Mouse (Mus musculus): ENCODE data around the gene Rpl26.
"Not testable (repeated sequence)": the region's sequence is repeated elsewhere in the genome, so short reads cannot be mapped to it uniquely, and the experiment has no call there.

Rpl26 gene

DNA sequence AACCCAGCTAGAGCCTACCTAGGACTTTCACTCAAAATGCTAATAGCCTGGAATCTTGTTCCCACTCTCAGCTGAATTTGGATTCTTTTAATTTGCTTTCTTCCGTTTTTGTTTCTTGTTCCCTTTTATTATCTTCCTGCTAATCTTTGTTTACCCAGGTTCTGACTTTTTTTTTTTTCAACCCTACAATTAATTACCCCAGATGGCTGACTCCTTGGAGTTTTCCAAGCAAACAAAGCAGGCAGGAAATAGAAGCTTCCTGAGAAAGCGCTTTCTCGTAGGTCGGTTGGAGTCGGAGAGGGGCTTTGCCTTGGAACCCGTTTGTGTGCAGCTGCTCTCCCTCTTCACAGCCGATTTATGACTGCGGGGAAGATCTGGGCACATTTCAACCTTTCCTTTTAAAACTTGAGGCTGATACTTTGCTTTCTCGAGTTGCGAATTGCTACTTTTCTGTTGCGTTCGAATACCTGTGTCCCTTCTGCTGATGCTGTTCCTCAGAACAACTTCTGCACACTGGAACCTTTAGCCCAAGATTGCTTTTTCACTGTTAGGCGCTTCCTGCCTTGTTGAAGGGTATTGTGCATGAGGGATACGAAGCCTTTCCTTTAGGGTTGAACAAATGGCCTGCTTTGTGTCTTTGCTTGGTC, 10.3 kb downstream of the Rpl26 start:
- DNase-seq (ENCODE audit: low read depth in 1 of 2, low spot score in 2 of 2) = no peak

DNA sequence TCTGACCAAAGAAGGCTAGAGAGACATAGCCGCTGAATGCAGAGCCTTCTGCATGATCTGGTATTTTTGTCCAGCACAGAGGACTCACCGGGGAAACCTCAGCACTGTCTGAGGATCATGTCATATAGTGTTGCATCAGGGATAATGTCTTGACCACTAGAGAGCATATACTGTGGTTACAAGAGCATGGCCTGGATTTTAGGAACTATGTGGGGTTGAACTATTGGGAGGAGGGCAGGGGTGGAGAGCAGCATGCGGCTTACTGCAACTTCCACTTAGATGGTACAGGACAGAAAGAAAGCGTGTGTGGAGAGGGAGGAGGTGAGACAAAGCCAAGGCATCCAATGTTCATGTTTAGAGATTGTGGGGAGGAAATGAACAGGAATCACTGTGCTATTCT, 13.2 kb downstream of the Rpl26 start:
- DNase-seq (ENCODE audit: low read depth in 1 of 2, low spot score in 2 of 2) = no peak

DNA sequence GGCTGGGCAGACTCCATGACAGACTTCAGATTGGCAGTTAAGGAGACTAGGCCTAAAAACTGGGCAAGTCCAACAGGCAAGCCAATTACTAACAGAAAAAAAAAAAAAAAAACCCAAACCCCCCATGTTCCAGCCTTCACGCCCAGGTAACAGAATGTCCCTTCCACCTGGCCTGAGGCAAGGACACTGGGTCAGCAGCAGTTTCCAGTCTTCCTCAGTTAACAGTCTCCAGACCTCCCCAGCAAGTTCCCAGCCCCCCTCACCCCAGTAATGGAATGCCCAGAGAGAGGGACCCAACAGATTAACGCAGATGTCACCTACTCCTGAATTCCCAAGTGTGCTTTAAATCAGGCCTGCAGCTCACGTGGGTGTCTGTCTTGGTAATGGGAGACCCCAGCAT, 21.8 kb downstream of the Rpl26 start:
- no peak for DNase-seq (ENCODE audit: low read depth in 1 of 2, low spot score in 2 of 2)

DNA sequence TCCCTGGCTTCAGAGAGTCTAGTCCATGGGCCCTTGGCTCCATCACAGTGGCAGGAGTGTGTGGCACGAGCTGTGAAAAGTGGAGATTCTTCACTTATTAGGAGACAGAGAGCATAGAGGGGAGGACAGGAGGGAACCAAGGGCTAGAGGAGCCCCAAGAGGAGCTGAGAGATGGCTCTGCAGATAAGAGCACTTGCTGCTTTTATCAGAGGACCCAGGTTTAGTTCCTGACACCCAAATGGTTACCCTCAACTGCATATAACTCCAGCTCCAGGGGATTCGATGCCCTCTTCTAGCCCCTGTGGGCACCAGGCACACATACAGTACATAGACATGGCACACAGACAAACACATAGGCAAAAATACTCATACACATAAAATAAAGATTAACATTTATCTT, 23.4 kb downstream of the Rpl26 start:
- no peak for DNase-seq (ENCODE audit: low read depth in 1 of 2, low spot score in 2 of 2)

DNA sequence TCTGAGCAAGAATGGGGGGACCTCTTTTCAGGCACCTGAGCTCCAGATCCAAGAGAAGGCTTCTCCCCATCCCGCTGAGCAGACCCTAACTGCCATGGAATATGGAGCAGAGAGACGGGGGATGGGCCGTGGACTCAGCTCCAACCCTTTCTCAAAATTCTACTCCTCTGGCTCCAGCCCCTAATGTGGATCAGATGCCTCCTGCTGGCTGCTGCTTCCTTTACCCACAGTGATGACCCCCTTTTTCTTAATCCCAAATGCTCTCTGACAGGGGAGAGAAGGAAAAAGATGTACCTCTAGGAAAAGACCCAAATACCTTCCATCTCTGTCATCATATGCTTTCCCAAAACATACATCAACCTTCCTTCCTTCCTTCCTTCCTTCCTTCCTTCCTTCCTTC, 25.6 kb downstream of the Rpl26 start, which contains the start of gene Odf4:
Gene Odf4 (minus strand): TSS at position 101 of the 400 bp plus-strand sequence.
- DNase-seq (ENCODE audit: low read depth in 1 of 2, low spot score in 2 of 2) = no peak

DNA sequence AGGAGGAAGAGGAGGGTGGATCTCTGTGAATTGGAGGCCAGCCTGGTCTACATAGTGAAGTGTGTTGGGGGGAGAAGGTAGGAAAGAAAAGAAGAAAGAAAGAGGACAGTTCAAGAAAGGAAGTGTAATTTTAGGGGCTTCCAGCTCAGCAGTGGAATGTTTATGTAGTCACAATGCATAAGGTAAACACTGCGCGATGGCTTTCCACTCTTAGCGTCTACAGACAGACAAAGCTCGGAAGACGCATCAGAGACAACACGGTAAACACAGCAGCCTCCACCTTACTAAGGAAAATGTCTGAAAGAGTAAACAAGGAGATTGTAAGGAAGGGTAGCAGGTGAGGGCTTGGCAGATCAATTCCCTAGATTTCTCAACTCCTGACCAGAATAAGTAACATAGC, 28.6 kb downstream of the Rpl26 start:
- no peak for DNase-seq (ENCODE audit: low read depth in 1 of 2, low spot score in 2 of 2)

DNA sequence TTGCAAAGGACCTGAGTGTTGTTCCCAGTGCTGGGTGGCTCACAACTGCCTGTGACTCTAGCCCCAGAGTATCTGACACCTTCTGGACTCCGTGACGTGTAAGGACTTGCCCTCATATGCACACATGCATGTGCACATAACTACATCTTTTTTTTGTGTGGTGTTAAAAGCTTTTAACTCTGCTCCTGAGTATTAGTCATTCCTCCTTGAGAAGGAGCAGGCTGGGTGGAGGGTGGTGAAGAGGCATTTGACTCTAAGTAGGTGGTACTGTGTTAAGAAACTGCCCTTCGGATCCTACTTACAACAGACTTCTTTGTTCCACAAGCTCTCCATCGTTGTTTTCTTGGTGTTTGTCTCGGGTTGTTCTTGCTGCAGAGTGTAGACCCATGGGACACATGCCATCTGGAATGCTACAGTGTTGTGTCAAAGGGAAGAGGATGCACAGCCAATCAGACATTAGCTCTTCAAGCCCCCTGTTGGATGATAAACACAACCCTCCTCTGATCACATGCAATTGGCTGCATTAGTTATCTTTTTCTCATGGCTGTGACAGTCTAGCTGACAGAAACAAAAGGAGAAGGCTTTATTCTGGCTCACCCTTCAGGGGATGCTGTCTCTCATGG, 32.6 kb downstream of the Rpl26 start:
- no peak for DNase-seq (ENCODE audit: low read depth in 1 of 2, low spot score in 2 of 2)

DNA sequence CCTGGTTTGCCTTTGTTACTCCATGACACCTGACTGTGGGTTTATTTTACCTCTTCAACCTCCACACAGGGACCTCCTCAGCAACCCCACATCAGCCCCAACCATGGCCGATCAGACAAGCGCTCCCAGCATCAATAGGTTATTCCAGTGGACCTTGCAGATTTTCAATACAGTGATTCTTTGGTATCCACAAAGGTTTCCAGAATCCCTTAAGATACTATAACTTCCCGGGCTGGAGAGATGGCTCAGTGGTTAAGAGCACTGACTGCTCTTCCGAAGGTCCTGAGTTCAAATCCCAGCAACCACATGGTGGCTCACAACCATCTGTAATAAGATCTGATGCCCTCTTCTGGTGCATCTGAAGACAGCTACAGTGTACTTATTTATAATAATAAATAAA, 35.6 kb downstream of the Rpl26 start:
- DNase-seq (ENCODE audit: low read depth in 1 of 2, low spot score in 2 of 2) = not testable (repeated sequence)

DNA sequence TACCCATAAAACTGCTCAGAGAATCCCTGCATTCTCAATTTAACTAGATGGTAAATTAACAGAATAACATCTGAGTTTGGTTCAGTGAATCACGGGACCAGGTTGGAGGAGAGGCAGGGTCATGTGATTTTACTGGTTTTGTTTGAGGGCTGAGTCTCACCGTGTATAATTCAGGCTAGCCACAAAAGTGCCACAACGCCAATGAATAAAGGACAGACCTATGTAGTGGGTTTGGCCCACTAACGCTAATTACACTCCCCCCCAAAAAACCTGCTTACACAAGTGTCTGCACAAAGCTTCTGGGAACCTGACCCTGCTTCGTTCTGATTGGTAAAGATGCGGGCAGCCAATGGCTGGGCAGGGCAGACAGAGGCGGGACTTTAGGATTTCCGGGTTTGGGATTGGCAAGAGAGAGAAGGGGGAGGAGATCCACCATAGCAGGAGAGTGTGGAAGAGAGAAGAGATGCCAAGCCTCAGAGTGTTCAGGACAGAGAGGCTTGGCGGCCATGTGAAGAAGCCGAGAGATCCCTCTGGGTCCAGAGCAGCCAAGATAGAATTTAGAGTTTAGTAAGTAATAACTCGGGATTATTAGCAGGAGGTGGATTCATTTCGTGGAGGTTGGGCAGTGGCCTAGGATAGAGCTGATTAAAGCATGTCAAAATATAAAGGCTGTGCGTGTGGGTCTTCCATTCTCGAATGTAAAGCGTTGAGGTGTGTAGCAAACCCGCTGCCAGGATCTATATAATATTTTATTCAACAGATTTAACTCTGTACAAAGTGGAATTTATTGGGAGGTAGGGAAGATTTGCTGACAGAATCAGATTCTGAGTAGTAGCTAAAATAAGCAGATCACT, 38.3 kb downstream of the Rpl26 start:
- peak; percentile 50 to 69 for DNase-seq (ENCODE audit: low read depth in 1 of 2, low spot score in 2 of 2)

DNA sequence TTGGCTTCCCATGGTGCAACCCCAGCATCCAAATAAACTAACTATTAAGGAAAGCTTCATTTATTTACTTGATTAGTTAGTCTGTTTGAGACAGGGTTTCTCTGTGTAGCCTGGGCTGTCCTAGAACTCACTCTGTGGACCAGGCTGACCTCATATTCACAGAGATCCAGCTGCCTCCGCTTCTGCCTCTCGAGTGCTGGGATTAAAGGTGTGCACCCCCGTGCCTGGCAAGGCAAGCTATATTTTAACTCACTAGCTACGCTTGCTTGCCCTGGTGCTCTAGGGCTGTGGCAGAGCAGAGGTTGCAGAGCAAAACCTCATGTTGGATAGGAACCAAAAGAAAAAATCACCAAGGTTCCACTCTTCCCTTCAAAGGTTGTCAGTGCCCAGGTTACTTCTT, 39.1 kb downstream of the Rpl26 start:
- no peak for DNase-seq (ENCODE audit: low read depth in 1 of 2, low spot score in 2 of 2)

DNA sequence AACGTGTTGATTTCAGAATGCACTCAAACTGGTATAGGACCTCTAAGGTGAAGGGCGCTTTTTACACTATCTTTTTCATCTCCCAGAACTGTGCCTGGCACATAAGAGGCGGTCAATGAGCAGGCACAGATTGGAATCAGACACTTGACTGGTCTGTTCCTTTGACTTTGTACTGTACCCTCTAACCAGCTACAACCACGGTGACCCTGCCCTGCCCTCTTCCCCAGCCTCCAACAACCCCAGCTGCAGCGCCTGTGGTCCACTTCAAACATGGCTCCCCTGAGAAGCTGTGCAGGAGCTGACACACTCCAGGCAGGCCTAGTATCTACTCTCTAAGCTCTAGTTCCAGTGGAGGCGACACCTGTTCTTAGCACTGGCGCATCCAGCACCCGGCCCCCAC, 41.3 kb downstream of the Rpl26 start:
- no peak for DNase-seq (ENCODE audit: low read depth in 1 of 2, low spot score in 2 of 2)

DNA sequence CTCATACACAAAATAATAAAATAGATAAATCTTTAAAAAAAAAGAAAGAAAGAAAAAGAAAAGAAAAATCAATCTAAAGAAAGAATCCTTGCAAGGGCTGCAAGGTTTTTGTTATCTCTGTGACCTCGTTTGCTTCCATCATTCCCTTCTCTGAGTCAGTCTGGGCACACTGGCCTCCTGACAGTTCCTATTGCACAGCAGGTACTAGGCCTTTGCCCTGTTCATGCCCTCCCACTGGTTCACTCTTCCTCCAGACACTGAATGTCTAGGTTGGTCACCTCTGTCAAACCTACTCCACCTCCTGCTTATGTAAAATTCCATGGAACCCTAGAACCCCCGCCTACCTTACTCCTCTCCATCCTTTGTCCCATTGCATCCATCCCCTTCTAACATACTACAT, 43.9 kb downstream of the Rpl26 start:
- no peak for DNase-seq (ENCODE audit: low read depth in 1 of 2, low spot score in 2 of 2)

DNA sequence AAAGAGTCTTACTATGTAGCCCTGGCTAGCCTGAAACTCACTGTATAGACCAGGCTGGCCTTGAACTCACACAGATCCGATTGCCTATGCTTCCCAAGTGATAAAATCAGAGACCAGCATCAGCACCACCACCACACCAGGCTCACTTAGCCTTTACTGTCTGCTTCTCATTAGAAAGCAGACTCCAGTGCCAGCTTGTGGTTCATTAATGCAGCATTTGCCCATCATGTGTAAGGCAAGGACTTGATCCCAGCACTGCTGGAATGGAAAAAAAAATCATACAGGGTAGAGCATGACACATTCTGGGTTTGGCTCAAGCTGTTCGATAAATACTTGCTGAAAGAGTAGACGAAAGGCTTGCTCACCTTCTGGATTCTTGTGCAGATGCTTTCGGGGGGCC, 44.6 kb downstream of the Rpl26 start:
- DNase-seq (ENCODE audit: low read depth in 1 of 2, low spot score in 2 of 2) = no peak

DNA sequence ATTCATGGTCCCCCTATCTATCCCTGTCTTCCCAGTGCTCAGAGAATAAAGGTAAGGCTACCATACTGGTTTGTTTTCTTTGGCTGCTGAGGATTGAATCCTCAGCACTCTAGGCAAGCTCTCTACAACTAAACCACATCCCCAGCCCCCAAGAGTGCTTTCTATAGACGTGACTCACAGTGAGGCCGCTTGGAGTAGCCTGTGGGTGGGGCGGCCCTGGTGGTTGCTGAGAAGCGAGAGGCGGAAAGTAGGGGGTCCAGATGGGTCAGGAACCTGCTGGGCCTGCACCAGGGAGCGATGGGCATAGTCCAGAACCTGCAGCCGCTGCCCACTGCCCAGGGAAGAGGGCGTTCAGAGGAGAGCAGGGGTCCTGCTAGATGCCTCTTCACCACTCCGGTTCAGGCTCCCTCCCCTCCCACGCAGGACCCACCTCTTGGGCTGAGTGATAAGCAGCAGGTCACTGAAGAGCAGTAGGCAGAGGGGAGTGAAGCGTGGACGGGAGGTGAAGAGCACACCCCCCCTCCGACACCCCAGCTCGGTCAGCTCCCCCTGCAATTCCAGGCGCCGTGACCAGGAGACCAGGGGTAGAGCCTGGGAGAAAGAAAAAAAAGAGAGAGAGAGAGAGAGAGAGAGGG, 45.5 kb downstream of the Rpl26 start:
- no peak for DNase-seq (ENCODE audit: low read depth in 1 of 2, low spot score in 2 of 2)

DNA sequence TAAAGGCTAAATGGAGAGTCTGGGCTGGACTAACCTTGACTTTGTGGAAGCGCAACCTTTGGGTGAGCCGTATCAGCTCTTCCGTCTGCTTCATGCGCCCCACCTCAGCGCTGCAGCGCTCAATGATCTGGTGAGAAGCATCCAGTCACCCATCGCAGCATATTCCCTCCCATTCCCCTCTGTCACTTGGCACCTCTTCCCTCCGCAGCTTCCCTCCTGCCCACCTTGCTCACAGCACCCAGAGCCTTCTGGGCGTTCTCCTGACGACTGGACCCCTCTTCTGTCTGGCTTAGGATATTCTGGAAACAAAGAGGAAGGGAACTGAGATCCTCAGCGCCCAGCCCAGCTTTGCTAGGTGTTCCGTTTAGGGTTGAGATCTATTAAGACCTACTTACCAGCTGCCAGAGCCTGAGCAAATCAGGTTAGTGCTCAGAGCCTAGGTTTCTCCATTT, 46.2 kb downstream of the Rpl26 start:
- no peak for DNase-seq (ENCODE audit: low read depth in 1 of 2, low spot score in 2 of 2)

DNA sequence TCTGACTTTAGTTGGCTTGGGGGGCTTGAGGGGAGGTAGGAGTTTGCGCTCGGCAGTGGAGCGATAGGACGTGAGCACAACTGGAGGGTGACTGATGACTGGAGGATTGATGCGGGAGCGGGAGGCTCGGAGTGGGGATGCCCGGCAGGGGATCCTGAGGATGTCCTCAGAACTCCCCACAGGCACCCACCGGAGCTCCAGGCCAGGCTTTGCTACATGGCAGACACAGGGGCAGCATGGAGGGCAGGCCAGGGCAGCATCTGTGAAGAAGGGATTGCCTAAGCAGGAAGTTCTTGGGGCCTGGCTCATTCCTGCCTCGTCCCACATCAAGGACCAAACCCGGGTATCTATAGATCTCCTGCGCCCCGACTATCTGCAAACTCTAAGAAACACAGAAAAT, 52.5 kb downstream of the Rpl26 start:
- DNase-seq (ENCODE audit: low read depth in 1 of 2, low spot score in 2 of 2) = no peak

DNA sequence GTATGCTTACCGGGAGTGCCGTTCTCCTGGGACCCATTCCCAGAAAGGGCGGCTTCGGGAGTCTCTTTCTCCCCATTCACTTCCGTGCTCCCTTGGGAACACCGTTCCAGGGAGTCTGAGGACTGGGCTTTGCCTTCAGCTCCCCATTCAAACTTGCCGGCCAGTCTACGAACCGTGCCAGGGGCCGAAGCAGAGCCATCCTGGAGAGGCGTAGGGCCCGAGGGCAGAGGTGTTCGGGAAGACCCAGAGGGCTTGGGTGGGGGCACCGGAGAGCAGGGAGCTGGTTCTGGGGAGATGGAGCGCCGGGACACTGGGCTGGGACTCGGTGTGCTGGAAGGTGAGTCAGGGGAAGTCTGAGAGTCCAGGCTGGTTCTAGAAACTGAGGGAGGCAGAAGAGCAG, 53.0 kb downstream of the Rpl26 start:
- no peak for DNase-seq (ENCODE audit: low read depth in 1 of 2, low spot score in 2 of 2)

DNA sequence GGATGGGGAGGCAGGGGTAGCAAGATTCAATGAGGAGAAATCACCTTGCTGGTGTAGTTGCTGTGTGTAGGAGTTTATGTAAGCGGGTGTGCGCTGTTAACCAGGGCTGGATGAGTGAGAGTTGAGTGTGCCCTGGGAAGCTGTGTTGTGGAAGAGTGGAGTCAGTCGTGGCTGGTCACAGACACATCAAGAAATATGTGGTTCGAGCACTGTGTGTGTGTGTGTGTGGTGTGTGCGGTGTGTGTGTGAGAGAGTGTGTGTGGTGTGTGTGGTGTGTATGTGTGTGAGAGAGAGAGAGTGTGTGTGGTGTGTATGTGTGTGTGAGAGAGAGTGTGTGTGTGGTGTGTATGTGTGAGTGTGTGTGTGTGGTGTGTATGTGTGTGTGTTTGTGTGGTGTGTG, 54.1 kb downstream of the Rpl26 start:
- DNase-seq (ENCODE audit: low read depth in 1 of 2, low spot score in 2 of 2) = no peak

DNA sequence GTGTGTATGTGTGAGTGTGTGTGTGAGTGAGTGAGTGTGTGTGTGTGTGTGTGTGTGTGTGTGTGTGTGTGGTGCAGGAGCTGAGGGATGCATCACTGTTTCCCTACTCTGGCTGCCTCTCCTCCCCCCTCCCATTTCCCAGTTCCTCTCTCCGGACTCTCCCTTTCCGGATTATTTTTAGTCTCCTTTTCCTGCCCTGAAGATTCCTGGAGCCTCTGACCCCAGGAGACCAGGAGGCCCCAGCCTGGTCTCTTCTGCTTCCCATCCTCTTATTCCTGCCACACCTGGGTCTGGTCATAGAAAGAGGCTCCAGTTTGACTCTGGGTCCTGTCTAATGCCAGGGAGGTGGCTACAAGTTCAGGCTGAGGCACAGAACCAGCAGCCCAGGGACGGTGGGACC, 54.7 kb downstream of the Rpl26 start:
- DNase-seq (ENCODE audit: low read depth in 1 of 2, low spot score in 2 of 2) = no peak

Measured in monocyte, adult 2 months (primary cell).